Mouse (Mus musculus) brain, adult 2 months (tissue): ENCODE results near the gene Map2k3.
A peak's percentile ranks its signal among the peaks of the same experiment; 100 is the strongest.
"Not testable (repeated sequence)": the region's sequence is repeated elsewhere in the genome, so short reads cannot be mapped to it uniquely, and the experiment has no call there.

Source experiments
- DNase-seq: peaks from one replicate; pipeline ENCODE4 v3.0.0; 2011; ENCODE audit warnings: low read depth, low spot score

The Map2k3 gene

GRCm38 (mm10) chr11:60931869-60932481 is at the start of gene Map2k3:
Map2k3 (plus strand) TSS chr11:60932033.
- peak; percentile 98 for DNase-seq

- DNase-seq: no peak
These were observed 49.4 kb upstream of the Map2k3 start for GRCm38 (mm10) chr11:60882386-60882785.

- not testable (repeated sequence) for DNase-seq
These were observed 44.8 kb upstream of the Map2k3 start for GRCm38 (mm10) chr11:60886986-60887385.

- no peak for DNase-seq
These were observed 42.0 kb upstream of the Map2k3 start for GRCm38 (mm10) chr11:60889861-60890260.

- no peak for DNase-seq
These were observed 41.5 kb upstream of the Map2k3 start for GRCm38 (mm10) chr11:60890286-60890685.

- DNase-seq: no peak
These were observed 41.1 kb upstream of the Map2k3 start for GRCm38 (mm10) chr11:60890744-60891143.

GRCm38 (mm10) chr11:60895915-60896314 is 35.9 kb upstream of the Map2k3 start:
- DNase-seq: no peak

GRCm38 (mm10) chr11:60902001-60902400 is 29.8 kb upstream of the Map2k3 start:
- DNase-seq: no peak

- no peak for DNase-seq
These were observed 29.3 kb upstream of the Map2k3 start for GRCm38 (mm10) chr11:60902486-60902885.

- peak; percentile 43 for DNase-seq
These were observed 28.2 kb upstream of the Map2k3 start for GRCm38 (mm10) chr11:60903661-60904061.

- peak; percentile 67 for DNase-seq
These were observed 26.3 kb upstream of the Map2k3 start for GRCm38 (mm10) chr11:60905407-60906120.

GRCm38 (mm10) chr11:60906449-60906848 is 25.4 kb upstream of the Map2k3 start:
- peak; percentile 36 for DNase-seq

GRCm38 (mm10) chr11:60908073-60908472 is 23.8 kb upstream of the Map2k3 start:
- DNase-seq: no peak

- peak; percentile 51 for DNase-seq
These were observed 22.2 kb upstream of the Map2k3 start for GRCm38 (mm10) chr11:60909626-60910025.

GRCm38 (mm10) chr11:60912525-60912973 is 19.3 kb upstream of the Map2k3 start:
- DNase-seq: peak; percentile 27

- DNase-seq: peak; percentile 96
These were observed 18.3 kb upstream of the Map2k3 start for GRCm38 (mm10) chr11:60913301-60914196.

GRCm38 (mm10) chr11:60914491-60914890 is 17.3 kb upstream of the Map2k3 start, which contains the start of gene Natd1:
Natd1 (minus strand) TSS chr11:60914750.
- DNase-seq: peak; percentile 48

- DNase-seq: no peak
These were observed 16.6 kb upstream of the Map2k3 start for GRCm38 (mm10) chr11:60915201-60915600.

GRCm38 (mm10) chr11:60920021-60920420 is 11.8 kb upstream of the Map2k3 start:
- DNase-seq: peak; percentile 40

- DNase-seq: no peak
These were observed 9.6 kb upstream of the Map2k3 start for GRCm38 (mm10) chr11:60922195-60922594.

- DNase-seq: no peak
These were observed 8.9 kb upstream of the Map2k3 start for GRCm38 (mm10) chr11:60922964-60923363.

- no peak for DNase-seq
These were observed 7.3 kb upstream of the Map2k3 start for GRCm38 (mm10) chr11:60924498-60924897.
